Mouse (Mus musculus) CH12.LX (cell line): Measurements from ENCODE around the gene Hoxd11. TPM values are rescaled to one million over a fixed set of nuclear protein-coding genes. Genes with fewer than 3 reads are reported as not detected.

Source experiments
- DNase-seq: peaks from one replicate; pipeline ENCODE4 v3.0.0-alpha.2; 2013; ENCODE audit errors: extremely low read depth
- H3K27ac ChIP-seq: 2 replicates; pipeline ENCODE4 v1.5.1; 2012; ENCODE audit warnings: low read depth, mild to moderate bottlenecking, control low read depth, moderate library complexity; ENCODE audit not compliant: insufficient read depth
- H3K27me3 ChIP-seq: replicated peaks from 2 replicates; pipeline ENCODE3; 2012; ENCODE audit warnings: inconsistent platforms
- H3K36me3 ChIP-seq, 2 experiments: replicated peaks in 1 of 2; 2 replicates each; pipeline versions ENCODE3 to v1.6.1; 2012; ENCODE audit warnings: inconsistent platforms in 1 of 2, low read length in 1 of 2, mild to moderate bottlenecking in 1 of 2, mixed read lengths in 1 of 2, moderate library complexity in 1 of 2; ENCODE audit not compliant: control insufficient read depth in 1 of 2, insufficient read depth in 1 of 2
- H3K4me1 ChIP-seq, 2 experiments: 2 replicates each; pipeline ENCODE4 v1.6.1; 2012; ENCODE audit warnings: inconsistent platforms in 1 of 2, moderate library complexity in 1 of 2; ENCODE audit not compliant: insufficient read depth in 2 of 2, control insufficient read depth in 1 of 2
- H3K4me2 ChIP-seq: 2 replicates; pipeline ENCODE4 v1.6.1; 2012; ENCODE audit warnings: low read depth, mild to moderate bottlenecking, control low read depth; ENCODE audit not compliant: poor library complexity, insufficient read depth, severe bottlenecking
- H3K4me3 ChIP-seq, 3 experiments: fragments of 150-350 bp in 1 of 3; sonication (generic) in 1 of 3; replicated peaks in 1 of 3; 2 replicates each; pipeline versions ENCODE3 to v1.5.1; 2011 to 2012; ENCODE audit warnings: low read depth in 2 of 3, low read length in 2 of 3, mild to moderate bottlenecking in 2 of 3, moderate library complexity in 2 of 3, control low read depth in 1 of 3, improper control_type of control experiment in 1 of 3, inconsistent platforms in 1 of 3, mixed read lengths in 1 of 3; ENCODE audit not compliant: poor library complexity in 1 of 3
- H3K79me2 ChIP-seq: replicated peaks from 2 replicates; pipeline ENCODE4 v1.6.1; 2012; ENCODE audit warnings: mild to moderate bottlenecking, moderate library complexity; ENCODE audit not compliant: control insufficient read depth, poor library complexity, insufficient read depth, severe bottlenecking; ENCODE audit errors: extremely low read depth
- H3K9ac ChIP-seq: 2 replicates; pipeline ENCODE4 v1.6.1; 2012; ENCODE audit warnings: low read depth, mild to moderate bottlenecking, control low read depth, moderate library complexity; ENCODE audit not compliant: insufficient read depth
- H3K9me3 ChIP-seq: replicated peaks from 2 replicates; pipeline ENCODE3; 2012; ENCODE audit warnings: low read length, inconsistent platforms, mixed read lengths
- BHLHE40 ChIP-seq: IDR thresholded peaks from 2 replicates; pipeline ENCODE4 v1.6.1; 2011; ENCODE audit warnings: mild to moderate bottlenecking, low read depth, low read length, improper control_type of control experiment
- CTCF ChIP-seq, 2 experiments: IDR thresholded peaks in 1 of 2; conservative IDR thresholded peaks in 1 of 2; 2 replicates each; pipeline ENCODE4 v1.5.1; 2011 to 2012; ENCODE audit warnings: low read depth in 2 of 2, low read length in 2 of 2, improper control_type of control experiment in 1 of 2, inconsistent platforms in 1 of 2, mild to moderate bottlenecking in 1 of 2, moderate library complexity in 1 of 2
- E2F4 ChIP-seq: IDR thresholded peaks from 2 replicates; pipeline ENCODE4 v1.6.1; 2011; ENCODE audit warnings: low read depth, low read length, improper control_type of control experiment; ENCODE audit not compliant: insufficient replicate concordance
- EP300 ChIP-seq: IDR thresholded peaks from 2 replicates; pipeline ENCODE4 v1.6.1; 2011; ENCODE audit warnings: low read length, improper control_type of control experiment
- ETS1 ChIP-seq: conservative IDR thresholded peaks from 2 replicates; pipeline ENCODE4 v1.6.1; 2012; ENCODE audit warnings: low read depth, mild to moderate bottlenecking, inconsistent platforms, low read length, improper control_type of control experiment, moderate library complexity
- IRF4 ChIP-seq: IDR thresholded peaks from 2 replicates; pipeline ENCODE4 v1.6.1; 2014; ENCODE audit warnings: low read depth, mild to moderate bottlenecking, inconsistent platforms, low read length, improper control_type of control experiment
- JUND ChIP-seq: conservative IDR thresholded peaks from 2 replicates; pipeline ENCODE4 v1.6.1; 2011; ENCODE audit warnings: low read depth, low read length, improper control_type of control experiment
- MAFK ChIP-seq: IDR thresholded peaks from 2 replicates; pipeline ENCODE4 v1.6.1; 2011; ENCODE audit warnings: low read length, improper control_type of control experiment; ENCODE audit not compliant: insufficient replicate concordance
- MEF2A ChIP-seq: IDR thresholded peaks from 2 replicates; pipeline ENCODE4 v1.6.1; 2014; ENCODE audit warnings: low read depth, mild to moderate bottlenecking, inconsistent platforms, low read length, improper control_type of control experiment, borderline replicate concordance
- MXI1 ChIP-seq: IDR thresholded peaks from 2 replicates; pipeline ENCODE4 v1.6.1; 2011; ENCODE audit warnings: mild to moderate bottlenecking, low read depth, low read length, improper control_type of control experiment
- MYC ChIP-seq: IDR thresholded peaks from 2 replicates; pipeline ENCODE4 v1.6.1; 2011; ENCODE audit warnings: low read depth, mild to moderate bottlenecking, improper control_type of control experiment, low read length
- PAX5 ChIP-seq: IDR thresholded peaks from 2 replicates; pipeline ENCODE4 v1.6.1; 2012; ENCODE audit warnings: low read length, inconsistent platforms, mixed read lengths
- POLR2AphosphoS2 ChIP-seq: IDR thresholded peaks from 2 replicates; pipeline ENCODE4 v1.6.1; 2011; ENCODE audit warnings: low read depth, low read length, improper control_type of control experiment
- TBP ChIP-seq: conservative IDR thresholded peaks from 2 replicates; pipeline ENCODE4 v1.6.1; 2011; ENCODE audit warnings: low read depth, low read length, improper control_type of control experiment
- UBTF ChIP-seq: IDR thresholded peaks from 2 replicates; pipeline ENCODE4 v1.6.1; 2012; ENCODE audit warnings: low read depth, mild to moderate bottlenecking, inconsistent platforms, low read length, improper control_type of control experiment, moderate library complexity
- USF2 ChIP-seq: conservative IDR thresholded peaks from 2 replicates; pipeline ENCODE4 v1.6.1; 2011; ENCODE audit warnings: low read depth, low read length, improper control_type of control experiment
- ZC3H11A ChIP-seq: IDR thresholded peaks from 2 replicates; pipeline ENCODE4 v1.6.1; 2012; ENCODE audit warnings: low read depth, mild to moderate bottlenecking, inconsistent platforms, low read length, improper control_type of control experiment
- dilution Hi-C: fragments of 300-500 bp; cut with MboI; formaldehyde crosslinking; loops from 2 replicates; pipeline ENCODE4 v1.14.3; 2020; ENCODE audit warnings: low sequenced_read_pairs; ENCODE audit not compliant: extremely low pct_unique_long_range_greater_than_20kb, extremely low pct_ligation_motif_present
- in situ Hi-C: fragments of 300-500 bp; cut with MboI; formaldehyde crosslinking; loops from 3 replicates; pipeline ENCODE4 v1.14.3; 2019; ENCODE audit warnings: low sequenced_read_pairs, low pct_ligation_motif_present, low pct_unique_long_range_greater_than_20kb, mixed read lengths
- polyA plus RNA-seq: library from polyadenylated mRNA; unstranded; fragments of >175 nt; gene quantifications from 2 replicates; pipeline ENCODE4 v1.2.1, GENCODE M21; 2012; ENCODE audit warnings: low read depth; ENCODE audit not compliant: insufficient read length
- total RNA-seq, 2 experiments: library from RNA; depleted of rRNA; stranded (reverse); fragments of 300-350 nt in 1 of 2; fragments of >200 nt in 1 of 2; gene quantifications; 2 replicates each; pipeline ENCODE4 v1.2.3; 2012 to 2014

Gene Hoxd11
- not detected in 2 replicates for total RNA-seq (2012; rRNA removed)
- total RNA-seq (2014; rRNA removed) = not detected in 2 replicates
- polyA plus RNA-seq = not detected in 2 replicates

DNA sequence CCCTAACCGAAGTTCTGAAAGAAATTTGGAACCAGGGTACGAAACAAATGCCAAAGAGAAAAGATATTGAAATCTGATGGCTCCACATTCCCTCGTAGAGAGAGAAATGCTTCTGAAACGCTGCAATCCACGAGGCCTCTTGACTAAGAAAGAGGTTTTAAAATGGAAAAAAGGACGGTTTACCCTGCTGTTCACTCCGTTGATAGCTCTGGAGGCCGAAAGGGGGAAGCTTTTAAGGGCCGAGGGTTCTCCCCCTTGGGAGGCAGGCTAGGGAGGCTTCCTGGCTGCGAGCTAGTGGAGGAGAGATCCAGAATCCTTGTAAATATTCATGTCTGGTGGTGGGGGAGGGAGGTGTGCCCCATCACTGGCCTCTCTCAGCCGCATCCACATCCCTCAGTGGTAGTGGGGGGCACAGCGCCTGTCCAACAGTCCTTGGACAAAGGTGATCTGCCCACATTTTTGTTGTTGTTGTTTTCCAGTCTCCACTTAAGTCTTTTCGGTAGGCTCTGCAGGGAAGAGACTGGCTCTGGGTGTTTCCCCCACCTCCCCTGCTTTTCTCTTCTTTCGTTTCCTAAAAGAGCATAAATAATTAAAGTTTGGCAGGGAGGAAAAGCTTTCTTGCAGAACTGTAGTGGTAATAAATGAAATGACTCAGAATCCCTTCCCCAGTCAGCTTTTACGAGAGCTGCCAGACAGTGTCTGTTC, at the start of gene Hoxd11:
Gene Hoxd11, plus strand, starts transcription at position 667 of the 705 bp plus-strand sequence.
- H3K79me2 ChIP-seq = no peaks in the 10 kb centered on the region
- no peak within 1 kb of the TSS for H3K27ac ChIP-seq
- H3K27me3 ChIP-seq = no peaks in the 10 kb centered on the region
- no peaks in the 10 kb centered on the region for H3K4me1 ChIP-seq
- TF ChIP-seq POLR2AphosphoS2 (no peak), TBP (no peak), MYC (no peak), MEF2A (no peak), PAX5 (no peak), E2F4 (no peak), MXI1 (no peak), MAFK (no peak), BHLHE40 (no peak), EP300 (no peak), ZC3H11A (no peak), JUND (no peak)
- TF ChIP-seq, all 38 proteins: peak for 0
- Histone ChIP-seq H3K9ac (no peak within 1 kb of the TSS), H3K36me3 (no peaks in the 10 kb centered on the region), H3K4me3 (no peak within 1 kb of the TSS), H3K9me3 (peaks cover 27% of the 10 kb centered on the region), H3K4me2 (no peak within 1 kb of the TSS)
- no peak for DNase-seq
- dilution Hi-C loops = no loop called here
- in situ Hi-C loops = loop anchor here (25.0 kb wide), 1 partner anchor 633 kb away; no protein-coding TSS in a partner anchor

DNA sequence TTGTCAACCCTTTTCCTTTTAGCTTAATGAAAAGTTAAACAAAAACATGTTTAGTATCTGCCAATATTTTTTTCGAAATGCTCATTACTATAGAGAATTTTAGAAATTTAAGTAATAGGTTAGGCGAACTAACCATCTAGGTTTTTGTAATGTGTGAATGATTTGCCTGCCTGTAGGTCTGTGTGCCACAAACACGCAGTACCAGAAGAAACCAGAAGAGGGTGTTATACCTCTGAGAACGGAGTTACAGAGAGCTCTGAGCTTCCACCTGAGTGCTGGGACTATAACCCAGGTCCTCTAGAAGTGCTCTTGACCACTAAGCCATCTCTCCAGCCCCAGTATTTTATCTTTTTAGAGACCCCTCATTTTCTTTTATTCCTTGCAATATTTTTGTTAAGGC, 43.9 kb upstream of the Hoxd11 start:
- dilution Hi-C loops (no loop called here), in situ Hi-C loops (no loop called here)
- Histone ChIP-seq H3K4me2 (no peak overlapping the region), H3K27me3 (no peaks in the 10 kb centered on the region), H3K79me2 (no peaks in the 10 kb centered on the region), H3K9me3 (peaks cover 2% of the 10 kb centered on the region), H3K4me3 (no peak overlapping the region), H3K4me1 (no peaks in the 10 kb centered on the region), H3K36me3 (no peaks in the 10 kb centered on the region), H3K27ac (no peak overlapping the region), H3K9ac (no peak overlapping the region)
- no peak for DNase-seq
- TF ChIP-seq JUND (no peak), CTCF (conservative IDR thresholded peaks at IDR 0.05 in 1 of 2, IDR thresholded peaks at IDR 0.05 in 1 of 2; ENCODE audit: low read depth in 2 of 2, low read length in 2 of 2) (peak in 1 of 2 experiments; percentile 10; a peak in 1 of 4 replicates), ETS1 (no peak), UBTF (no peak), IRF4 (no peak), USF2 (no peak)
